Mouse (Mus musculus): ENCODE results near the gene B4galt5.

Gene B4galt5

DNA sequence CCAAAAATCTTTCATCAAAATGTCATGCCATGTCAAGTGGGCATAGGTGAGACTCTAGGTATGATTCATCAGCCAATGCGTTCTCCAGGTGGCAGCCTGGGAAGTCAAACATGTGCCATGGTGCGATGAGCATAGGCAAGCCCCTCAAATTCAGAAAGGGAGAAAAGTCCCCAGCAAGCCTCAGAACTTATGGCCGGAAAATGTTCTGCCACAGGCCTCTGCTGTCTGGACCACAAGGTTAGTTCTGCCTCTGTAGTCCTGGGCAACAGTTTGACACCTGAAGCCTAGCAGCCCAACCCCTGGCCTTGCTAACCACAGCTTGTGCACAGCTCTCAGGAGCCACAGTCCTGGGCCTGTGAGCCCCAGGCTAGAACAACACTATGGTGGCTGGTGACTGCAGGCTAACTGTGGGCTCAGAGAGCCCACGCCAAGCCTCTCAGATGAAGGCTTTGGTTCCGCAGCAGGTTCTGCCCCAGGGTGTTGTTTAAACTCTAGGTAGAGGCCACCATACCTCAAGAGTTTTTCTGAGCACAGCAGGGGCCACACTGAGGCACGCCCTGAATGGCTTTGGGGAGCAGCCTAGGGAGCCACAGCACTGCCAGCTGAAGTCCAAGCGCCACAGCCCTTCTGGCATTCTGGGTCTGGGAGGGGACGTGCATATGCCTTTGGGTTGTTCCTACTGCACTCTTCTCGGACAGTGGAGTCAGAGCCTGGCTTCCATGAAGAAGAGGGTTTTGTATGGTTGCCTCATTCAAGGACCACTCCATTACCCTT lies 14.5 kb upstream of the B4galt5 start:
- no peak for DNase-seq (ENCODE audit: extremely low read depth, insufficient read length, low spot score)

DNA sequence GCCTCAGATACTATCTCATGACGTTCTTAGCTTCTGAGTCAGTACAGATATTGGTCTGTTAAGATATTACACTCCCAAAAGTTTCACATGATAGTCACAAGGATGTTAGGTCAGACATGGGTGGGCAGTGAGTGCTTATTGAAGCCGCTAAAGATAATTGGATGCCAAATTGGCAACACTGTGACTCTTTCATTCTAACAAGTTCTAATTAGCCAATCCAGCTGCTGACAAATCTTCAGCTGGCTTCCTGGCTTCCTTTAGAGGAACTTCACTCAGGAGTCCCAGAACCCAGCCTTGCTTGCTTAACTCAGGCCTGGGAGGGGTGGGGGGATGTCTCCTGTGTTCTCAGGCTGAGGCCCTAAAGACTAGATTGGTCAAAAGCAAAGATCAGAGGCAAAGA lies 9.5 kb upstream of the B4galt5 start:
- peak; percentile 64 for DNase-seq (ENCODE audit: extremely low read depth, insufficient read length, low spot score)

DNA sequence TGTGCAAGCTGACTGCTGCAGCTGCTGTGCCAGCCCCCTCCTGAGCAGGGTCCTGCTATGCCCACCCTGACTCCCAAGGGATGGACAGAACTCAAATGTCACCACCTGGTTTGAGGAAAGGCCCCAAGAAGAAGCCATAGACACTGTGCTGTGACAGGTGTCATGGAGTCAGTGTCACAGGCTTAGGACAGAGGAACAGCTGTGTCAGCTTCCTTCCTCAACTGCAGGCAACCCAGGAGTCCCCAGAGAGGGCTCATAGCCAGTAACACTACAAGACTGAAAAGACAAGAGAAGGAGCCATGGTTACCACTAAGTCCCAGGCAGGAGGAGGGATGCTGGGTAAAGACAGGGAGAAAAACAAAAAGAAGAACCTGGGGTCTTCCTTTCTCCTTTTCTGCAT lies 7.9 kb upstream of the B4galt5 start:
- no peak for DNase-seq (ENCODE audit: extremely low read depth, insufficient read length, low spot score)

DNA sequence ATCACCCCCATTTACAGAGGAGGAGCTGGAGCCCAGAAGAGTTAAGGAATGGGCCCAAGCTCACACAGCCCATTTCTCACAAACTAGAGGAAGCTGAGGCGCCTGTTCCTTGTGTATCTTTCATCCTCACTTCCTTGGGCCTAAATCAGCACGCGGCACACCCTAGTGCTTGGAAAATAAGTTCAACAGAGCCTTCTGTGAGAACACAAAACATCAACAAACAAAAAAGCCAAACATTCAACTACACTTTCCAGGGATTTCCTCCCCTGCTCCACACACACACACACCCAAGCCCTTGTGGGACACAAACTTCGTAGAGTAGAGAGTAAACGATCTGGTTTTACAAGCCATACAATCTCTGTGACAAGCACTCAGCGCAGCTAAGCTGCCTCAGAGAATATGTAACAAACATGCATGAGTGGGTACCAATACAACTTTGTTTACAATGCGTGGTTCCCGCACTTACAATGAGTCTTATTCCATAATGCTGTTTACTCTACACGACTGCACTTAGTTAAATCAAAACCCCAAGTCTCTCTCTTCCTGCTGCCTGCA lies 5.7 kb upstream of the B4galt5 start:
- no peak for DNase-seq (ENCODE audit: extremely low read depth, insufficient read length, low spot score)

DNA sequence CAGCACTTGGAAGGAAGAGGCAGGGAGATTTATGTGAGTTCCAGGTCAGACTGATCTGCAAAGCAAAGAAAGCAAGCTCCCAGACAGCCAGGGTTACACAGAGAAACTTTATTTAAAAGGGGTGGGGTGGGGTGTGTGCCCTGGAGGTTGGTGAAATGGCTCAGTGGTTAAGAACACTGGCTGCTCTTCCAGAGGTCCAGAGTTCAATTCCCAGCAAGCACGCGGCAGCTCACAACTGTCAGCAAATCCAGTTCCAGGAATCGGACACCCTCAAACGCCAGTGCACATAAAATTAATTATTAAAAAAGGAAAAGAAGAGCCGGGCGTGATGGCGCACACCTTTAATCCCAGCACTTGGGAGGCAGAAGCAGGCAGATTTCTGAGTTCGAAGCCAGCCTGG lies 5.1 kb upstream of the B4galt5 start:
- no peak for DNase-seq (ENCODE audit: extremely low read depth, insufficient read length, low spot score)

DNA sequence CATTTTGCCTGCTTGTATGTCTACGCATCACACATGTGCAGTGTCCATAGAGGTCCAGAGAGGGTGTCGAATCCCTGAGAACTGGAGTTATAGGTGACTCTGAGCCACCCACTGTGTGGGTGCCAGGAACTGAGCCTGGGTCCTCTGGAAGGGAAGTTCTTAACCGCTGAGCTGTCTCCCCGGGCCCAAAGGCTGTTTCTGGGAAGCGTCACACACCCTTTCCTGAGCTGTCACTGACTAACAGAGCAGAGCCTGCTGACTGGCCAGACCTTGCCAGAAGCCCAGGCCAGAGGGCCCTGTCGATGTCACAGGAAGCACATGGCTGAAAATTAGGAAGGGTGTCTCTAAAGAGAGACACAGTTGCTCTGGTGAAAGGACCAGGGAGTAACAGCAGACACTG lies 3.5 kb upstream of the B4galt5 start:
- DNase-seq (ENCODE audit: extremely low read depth, insufficient read length, low spot score) = peak; percentile 46

DNA sequence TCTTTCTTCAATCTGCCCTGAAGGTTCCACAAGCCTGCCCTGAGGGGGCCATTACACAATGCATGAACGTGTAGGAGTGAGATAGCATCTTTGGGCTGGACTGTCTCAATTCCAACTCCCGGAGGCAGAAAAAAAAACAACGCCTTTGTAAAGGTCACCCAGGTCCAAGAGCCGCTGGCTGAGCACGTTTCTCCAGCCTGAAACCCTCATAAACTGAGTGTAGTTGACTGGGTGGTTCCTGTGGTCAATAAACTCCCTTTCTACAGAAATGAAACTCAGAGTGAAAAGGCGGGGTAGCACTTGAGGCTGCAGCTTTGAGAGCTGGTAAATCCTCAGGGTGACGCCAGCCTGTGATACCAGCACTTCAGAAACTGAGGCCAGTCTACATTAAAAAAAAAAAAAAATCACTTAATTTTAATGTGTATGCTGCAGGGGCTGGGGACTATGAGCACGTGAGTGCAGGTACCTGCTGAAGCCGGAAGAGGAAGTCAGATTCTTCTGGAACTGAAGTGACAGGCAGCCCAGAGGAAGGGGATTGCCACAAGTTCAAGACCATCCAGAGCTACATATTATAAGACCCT lies 2.5 kb upstream of the B4galt5 start:
- peak; percentile 56 for DNase-seq (ENCODE audit: extremely low read depth, insufficient read length, low spot score)

DNA sequence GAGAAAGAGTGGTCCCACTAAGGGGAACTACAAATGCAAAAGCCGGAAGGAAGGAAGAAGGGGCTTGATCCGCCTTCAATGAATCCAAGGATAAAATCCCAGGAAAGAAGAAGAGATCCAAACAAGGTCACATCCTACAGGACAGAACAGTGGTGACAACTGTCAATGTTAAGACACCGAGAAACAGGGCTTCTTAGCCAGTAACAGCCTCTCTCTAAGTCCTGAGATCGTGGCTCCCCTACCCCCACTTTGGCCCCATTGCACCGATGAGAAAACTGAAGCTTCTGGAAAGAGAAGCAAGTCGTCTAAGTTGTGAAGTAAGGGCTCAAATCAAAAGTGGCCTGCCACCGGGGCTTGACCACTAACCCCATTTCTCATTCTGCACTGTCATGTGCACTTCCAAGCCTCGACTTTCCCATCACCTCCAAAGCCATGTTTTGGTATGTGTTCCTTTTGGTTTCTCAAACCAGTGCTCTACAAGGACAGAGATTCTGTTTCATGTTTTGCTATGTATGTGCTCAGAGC lies 1.2 kb upstream of the B4galt5 start:
- no peak for DNase-seq (ENCODE audit: extremely low read depth, insufficient read length, low spot score)

DNA sequence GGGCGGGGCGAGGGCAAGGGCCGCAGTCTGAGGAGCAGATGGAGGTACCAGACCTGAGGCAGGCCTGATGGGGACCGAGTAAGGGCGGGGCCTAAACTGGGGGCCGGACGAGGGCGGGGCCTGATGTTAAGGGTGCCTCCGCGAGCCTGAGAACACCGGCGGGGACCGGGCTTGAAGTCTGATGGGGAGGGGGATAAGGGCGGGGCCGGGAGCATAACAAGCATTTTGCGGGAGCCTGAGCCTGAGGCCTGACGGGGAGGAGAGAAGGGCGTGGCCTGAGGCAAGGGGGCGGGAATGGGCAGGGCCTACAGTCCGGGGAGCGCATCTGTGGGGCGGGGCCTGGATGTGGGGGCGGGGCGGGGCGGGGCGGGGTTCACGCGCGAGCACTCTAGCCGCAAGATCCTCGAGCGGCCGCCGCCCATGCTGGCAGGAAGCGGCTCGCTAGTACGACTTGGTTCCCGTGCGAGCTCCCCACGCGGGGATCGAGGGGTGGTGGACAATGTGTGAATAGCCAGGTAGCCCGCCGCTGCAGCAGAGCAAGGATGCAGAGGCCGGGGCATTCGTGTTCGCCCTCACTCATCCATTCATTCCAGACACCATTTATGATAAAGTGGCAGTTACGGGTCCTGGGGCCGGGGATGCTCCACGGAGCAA lies 427 bp upstream of the B4galt5 start:
- peak; percentile 99 for DNase-seq (ENCODE audit: extremely low read depth, insufficient read length, low spot score)

DNA sequence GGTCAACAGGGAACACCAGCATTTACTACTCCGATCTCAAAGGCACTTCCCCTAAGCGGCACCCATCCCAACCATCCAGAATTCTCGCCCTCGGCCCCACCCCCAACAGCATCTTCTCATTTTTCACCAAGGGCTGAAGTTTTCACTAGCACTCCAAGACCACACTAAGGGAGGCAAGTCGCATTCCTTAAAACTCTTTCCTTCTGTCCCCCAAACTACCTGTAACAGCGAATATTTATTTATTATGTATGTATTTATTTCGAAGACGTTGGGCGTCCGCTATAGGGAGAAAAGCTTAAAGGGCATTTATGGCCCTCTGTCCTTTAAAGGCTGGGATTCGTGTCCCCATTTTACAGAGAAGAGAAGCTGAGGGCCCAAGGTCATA lies 1.0 kb downstream of the B4galt5 start:
- DNase-seq (ENCODE audit: extremely low read depth, insufficient read length, low spot score) = peak; percentile 45

DNA sequence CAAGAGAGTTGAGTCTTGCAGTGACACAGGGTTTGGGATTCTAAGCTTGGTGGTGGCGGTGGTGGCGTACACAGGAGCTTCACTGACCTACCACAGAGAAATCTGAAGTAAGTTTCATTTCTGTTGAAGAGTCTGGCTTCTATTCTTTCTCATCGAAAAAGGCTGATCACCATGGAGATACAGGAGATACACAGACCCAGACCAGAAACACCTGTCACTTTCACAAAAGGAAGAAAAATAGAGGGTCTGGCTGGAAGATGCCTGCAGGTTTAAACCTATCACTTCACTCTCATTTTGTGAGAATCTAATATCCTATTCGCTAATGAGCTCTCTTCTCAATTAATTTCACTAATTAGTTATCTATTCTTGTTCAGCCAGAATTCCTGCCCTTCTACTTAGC lies 1.6 kb downstream of the B4galt5 start:
- DNase-seq (ENCODE audit: extremely low read depth, insufficient read length, low spot score) = no peak

DNA sequence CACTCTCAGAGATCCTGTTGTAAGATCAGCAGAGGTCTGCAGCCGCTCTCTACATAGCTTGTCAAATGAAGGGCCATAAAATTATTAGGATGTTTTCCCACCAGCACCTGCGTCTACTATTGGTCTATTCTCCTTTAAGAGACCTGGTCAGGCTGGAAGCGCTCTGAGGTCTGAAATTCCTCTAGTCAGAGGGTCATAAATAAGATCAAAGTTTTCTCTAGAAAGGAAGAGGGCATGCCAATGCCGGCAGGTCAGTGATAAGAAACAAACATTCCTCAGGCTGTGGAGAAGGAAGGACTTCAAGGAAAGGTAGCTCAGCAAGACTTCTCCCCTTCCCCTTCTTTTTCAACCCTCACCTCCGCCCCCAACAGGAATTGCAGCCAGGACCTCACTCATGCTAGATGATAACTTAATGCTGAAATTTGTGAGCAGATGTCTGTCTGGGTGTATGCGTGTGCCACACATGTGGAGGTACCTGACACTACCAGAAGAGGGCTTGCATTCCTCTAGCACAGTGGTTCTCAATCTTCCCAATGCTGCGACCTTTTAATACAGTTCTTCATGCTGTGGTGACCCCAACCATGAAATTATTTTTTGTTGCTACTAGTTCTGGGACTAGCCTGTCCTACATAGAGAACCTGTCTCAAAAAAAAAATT lies 3.3 kb downstream of the B4galt5 start:
- no peak for DNase-seq (ENCODE audit: extremely low read depth, insufficient read length, low spot score)

DNA sequence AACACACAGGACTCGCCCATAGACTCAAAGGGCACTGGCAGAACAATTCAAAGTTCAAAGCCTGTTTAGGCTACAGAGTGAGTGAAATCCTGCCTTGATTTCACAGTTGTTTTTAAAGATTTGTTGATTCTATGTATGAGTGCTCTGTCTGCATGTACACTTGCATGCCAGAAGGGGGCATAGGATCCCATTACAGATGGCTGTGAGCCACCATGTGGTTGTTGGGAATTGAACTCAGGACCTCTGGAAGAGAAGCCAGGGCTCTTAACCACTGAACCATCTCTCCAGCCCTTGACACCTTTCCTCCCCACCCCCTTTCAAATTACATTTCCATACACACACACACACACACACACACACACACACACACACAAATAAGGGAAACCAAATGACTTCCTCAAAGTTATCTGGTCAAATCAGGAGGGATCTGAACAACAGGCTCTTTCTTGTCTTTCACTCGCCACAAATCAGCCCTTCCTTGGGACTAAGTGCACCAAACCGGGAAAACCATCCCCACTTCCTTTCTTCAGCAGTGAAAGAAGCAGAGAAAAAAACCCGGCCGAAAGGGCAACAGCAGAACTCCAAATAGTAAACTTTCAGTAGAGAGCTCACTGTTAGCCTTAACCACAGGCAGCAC lies 4.0 kb downstream of the B4galt5 start:
- no peak for DNase-seq (ENCODE audit: extremely low read depth, insufficient read length, low spot score)

DNA sequence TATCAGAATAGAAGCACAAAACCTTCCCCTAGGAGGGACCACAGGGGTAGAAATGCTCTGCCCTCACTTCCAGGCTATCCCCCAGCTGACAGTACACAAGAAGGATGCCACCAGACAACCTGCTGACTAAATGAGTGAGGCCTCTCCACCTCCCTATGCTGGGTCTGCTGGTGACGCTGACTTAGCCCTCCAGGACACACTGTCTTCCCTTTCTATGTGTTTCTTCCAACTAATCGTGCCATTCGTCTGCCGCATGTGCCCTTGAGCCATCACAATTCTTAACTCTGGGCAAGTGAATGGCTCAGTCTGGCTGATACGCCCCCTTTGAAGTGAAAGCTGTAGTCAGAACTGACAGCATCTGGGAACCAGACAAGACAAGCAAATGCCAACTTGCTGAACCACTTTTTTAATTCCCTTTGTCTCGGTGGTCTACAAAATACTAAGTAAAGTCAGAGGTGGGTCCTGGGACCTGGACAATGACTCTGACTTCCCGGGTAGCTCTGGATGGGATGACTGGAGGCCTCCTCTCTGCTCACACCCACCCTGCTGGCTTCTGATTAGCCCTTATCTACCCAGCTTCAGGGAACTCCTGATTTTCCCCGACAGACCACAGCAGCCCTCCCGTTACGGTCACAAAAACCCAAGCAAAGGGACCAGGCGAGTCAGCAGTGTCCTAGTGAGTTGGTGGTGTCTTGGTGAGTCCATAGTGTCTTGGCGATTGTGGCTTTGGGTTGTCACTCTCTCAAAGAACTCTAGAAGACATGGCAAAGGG lies 5.4 kb downstream of the B4galt5 start:
- DNase-seq (ENCODE audit: extremely low read depth, insufficient read length, low spot score) = no peak

DNA sequence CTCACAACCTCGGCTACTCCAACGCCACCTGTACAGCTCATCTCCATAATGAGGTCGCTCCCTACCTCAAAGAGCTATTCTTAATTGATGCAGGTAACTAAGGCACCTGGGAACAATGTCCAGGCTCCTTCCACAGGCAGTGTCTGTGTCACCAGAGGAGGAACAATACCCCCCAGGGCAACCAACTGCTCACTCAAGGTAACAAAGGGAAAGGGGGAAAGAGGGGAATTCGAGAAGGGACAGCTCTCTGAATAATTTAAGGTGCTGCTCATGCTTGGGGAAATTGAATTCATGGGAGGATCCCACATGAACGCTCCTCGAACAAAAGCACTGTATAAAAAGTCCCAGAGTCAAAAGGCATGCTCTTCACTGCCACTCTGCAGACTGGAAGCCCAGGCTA lies 6.1 kb downstream of the B4galt5 start:
- DNase-seq (ENCODE audit: extremely low read depth, insufficient read length, low spot score) = no peak

DNA sequence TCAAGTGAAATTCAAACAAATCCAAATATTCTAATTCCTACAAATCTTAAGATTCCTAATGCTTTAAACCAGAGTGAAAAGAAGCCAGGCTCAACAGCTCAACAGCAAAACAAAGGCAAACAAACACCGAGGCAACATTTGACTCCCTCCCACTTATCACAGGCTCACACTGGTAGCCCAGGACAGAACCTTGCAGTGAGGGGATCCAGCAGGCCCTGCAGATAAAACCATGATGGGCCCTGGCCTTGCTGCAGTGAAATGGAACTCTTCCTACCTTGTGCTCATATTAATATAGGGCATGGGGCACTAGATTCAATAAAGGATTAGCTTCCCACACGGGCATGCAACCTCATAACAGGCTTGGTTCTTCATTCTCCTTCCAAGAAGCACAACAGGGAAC lies 11.4 kb downstream of the B4galt5 start:
- no peak for DNase-seq (ENCODE audit: extremely low read depth, insufficient read length, low spot score)

DNA sequence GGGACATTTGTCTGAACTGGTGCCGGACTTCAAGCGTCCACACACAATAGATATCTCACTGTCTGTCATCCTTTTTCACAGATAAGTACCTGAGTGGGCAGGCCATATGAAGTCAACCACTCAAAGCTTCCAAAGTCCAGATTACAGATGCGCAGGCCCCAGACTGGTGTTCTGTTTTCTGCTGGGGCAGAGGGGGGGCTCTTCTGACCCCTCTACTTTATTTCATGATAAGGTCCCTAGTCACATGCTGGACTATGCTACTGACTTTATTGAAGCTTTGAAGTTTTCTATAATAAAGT lies 11.8 kb downstream of the B4galt5 start:
- DNase-seq (ENCODE audit: extremely low read depth, insufficient read length, low spot score) = no peak

DNA sequence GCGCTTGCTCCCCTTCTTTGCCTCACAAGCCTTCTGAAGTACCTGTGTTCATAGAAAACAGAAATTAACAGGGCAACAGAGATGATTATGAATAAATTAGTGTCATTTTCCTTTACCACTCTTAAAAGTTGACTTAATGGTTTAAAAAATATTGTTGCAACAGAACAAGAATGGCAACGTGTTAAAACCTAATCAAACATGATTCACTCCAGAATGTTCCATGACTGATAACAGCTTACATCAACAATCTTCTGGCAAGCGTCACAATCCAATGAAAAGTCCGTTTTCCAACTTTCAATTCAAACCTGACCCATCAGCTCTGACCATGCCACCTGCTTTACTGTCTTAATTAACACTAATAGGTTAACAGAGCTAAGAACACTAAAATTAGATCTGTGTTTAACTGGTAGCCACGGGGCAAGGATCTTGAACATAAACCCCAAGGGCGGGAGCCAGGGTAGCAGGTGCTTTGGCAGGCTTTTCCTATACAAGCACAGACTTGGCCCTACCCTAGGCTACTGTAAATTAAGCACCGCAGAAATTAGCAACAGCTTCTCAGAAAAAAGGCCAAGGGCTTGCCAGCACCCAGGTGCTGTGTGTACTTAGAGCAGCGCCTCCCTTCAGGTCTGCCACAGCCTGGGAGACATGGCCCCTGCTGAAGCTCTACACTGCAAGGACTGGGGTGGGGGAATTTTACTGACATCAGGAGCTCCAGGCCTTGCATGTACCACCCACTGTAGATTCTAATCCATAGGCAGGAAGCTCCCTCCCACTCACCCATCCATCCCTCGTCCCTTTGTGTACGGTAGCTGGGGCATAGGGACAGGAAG lies 12.4 kb downstream of the B4galt5 start:
- DNase-seq (ENCODE audit: extremely low read depth, insufficient read length, low spot score) = no peak

DNA sequence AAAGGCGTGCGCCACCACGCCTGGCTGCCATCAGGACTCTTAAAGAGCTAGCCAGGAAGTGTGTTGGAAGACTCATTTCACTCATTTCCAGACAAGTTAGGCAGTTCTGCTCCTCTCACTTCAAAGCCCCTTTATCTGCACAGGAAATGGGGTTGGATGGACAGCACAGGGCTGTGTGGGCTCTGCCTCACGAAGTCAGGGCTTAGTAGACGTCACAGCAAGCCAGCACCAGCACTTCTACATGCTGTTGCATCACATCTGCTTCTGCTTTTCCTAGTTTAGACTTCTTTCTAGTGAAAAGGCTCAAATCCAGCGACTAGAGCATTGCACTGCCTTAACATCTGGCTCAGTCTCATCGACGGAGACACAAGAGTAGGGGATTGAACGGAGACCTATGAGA lies 13.9 kb downstream of the B4galt5 start:
- DNase-seq (ENCODE audit: extremely low read depth, insufficient read length, low spot score) = no peak
